Mouse (Mus musculus) urinary bladder, adult 18-20 months (tissue): Measurements from ENCODE around the gene Hectd2.
A peak's percentile ranks its signal among the peaks of the same experiment; 100 is the strongest.

Source experiments
- DNase-seq, 2 experiments: peaks; one replicate each; pipeline ENCODE4 v3.0.0; 2022; ENCODE audit warnings: low spot score in 2 of 2, mixed read lengths in 2 of 2

Gene Hectd2

DNA sequence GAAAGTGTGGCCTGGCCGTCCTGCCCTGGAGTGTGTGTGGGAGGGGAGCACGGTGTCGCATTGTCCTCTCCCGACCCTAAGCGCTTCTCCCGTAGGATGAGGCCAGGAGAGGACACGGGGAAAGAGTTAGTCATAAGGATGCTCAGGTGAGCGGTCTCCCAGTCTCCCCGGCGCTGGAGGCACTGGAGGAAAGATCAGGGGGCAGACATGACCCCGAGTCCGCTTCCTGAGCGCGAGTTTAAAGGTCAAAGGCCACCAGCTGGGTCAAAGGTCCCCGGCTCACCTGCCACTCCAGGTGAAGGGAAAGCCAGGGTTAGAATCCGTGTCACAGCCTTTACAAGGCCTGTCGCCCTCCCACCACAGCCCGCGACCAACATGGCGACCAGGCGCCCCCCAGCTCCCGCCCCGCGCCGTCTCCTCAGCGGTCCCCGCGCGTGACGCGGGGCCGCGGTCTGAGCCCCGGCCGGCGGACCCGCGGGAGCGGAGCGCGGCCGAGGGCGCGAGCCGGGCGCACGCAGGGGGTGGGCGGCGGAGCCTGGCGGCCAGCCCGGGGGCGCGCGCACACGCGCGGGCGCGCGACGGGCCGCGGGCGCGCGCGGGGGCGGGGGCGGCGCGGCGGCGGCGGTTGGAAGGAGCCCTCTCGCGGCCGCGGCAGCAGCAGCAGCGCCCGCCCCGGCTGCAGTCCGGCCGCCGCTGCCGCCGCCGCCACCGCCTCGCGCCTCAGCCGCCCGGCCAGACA, at the start of gene Hectd2:
TSS of gene Hectd2 (plus strand) at position 594 of the 739 bp plus-strand sequence.
- peak; percentile 46 to 49 for DNase-seq

DNA sequence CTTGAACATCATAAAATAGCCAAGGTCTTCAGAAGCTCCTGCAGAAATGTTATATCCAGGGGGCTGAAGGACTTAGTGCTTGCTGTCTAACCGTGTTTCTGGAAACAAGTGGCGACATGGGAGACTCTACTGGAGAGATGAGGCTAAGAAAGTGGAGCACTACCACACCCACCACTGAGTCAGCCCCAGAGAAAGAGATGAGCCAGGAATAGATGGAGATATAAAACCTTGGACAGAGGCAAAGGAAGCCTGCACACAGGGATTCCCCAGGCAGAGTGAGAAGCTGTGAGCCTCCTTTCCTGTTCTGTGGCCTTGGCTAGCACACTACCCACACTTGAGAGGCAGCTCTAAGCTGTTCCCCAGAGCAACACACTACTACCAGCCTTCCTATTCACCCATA, 49.7 kb upstream of the Hectd2 start:
- no peak for DNase-seq

GRCm38 (mm10) chr19:36511305-36511704, 43.1 kb upstream of the Hectd2 start:
- DNase-seq = no peak

DNA sequence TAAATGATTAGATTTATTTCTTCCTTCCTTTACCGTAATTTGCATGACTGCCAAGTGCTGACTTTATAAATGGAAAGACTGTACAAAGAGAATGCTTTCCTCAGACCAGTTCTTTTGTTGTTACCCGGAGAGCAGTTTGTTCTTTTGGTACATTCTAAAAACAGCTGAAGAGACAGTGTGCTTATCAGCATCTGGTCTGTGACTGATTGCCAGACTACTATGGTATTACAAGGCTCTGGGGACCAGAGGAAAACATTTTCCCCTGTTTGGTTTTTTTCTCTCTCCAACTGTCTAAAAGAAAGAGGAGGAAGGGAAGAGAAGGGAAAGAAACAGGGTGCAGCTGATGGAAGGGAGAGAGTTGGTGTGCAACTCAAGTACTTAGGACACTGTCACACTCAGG, 36.0 kb upstream of the Hectd2 start:
- no peak for DNase-seq

DNA sequence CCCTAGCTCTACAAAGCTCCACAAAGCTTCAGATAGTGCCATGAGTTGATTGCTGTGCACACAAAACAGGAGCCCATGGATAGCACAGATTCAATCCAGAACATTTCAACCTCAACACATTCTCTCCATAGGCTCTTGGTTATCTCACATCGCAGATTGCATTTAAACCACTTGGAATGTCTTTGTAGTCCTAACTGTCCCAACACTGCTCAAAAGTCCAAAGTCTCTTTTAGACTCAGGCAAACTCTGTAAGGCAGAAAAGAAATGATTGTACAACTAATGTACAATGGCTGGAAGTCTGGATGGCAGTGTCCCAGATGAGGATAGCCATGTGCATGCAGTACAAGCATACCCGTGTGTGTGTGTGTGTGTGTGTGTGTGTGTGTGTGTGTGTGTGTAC, 32.9 kb upstream of the Hectd2 start:
- no peak for DNase-seq

DNA sequence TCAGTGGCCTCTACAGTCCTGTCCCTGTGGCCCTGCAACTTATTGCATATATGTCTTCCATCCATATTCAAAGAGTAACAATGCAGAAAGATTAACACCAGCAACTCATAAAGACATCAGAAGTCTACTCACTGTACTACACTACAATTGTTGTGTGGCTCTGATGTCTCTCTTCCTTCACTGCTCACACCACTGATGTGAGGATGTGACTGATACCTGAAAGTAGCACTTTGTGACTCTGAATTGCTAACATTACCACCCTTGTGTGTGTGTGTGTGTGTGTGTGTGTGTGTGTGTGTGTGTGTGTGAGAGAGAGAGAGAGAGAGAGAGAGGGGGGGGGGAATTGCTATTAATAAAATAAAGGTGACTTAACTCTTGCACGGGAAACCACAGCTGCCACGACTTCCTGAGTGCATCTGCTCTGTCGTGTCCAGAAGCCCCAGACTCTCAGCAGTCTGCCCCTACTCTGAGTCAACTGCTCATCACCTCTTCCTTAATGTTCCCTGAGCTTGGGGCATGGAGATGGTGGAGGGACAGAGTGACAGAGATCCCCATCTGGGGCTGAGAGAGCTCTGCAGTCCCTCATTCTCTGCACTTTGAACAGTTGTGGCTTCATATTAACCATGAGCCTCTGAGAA, 31.8 kb upstream of the Hectd2 start:
- no peak for DNase-seq

GRCm38 (mm10) chr19:36525071-36525470, 29.4 kb upstream of the Hectd2 start:
- DNase-seq = no peak

GRCm38 (mm10) chr19:36533082-36533481, 21.4 kb upstream of the Hectd2 start:
- no peak for DNase-seq

GRCm38 (mm10) chr19:36534011-36534765, 20.3 kb upstream of the Hectd2 start:
- DNase-seq = no peak

DNA sequence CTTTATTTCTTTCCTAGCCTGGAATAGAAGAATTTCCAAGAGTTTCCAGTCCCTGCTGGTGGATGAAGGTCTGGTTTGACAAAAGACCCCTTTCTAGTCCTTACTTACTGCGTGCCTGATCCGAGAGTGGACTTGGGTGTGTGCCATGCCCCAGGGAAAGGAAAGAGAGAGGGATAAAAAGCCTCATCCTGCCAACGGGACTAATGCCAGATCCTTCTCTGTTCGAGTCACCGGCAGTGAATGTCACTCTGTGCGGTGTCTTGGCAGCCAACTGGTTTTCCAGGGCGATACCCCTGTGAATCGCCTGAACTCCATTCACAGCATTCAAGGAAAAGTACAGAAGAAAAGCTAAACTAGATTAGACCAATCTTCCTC, 19.7 kb upstream of the Hectd2 start:
- DNase-seq = no peak

GRCm38 (mm10) chr19:36535186-36535585, 19.3 kb upstream of the Hectd2 start:
- DNase-seq = no peak

DNA sequence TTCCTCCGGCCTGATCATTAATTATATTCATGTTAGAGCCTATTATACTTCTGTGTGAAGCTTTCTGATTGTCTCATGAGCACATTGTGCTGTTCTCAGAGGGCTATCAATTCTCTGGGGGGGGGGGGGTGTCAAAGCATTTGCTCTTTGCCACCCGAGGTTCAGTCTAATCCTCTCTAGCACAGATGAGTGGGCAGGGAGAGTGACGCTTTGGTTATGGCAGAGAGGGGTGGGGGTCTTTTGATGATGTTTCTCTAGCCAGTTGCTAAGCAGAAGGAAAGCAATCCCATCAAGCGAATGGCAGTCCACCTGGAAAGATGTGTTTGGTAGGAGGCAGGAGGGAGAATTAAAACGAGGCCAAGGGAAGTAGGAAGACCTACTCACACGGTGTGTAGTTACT, 18.6 kb upstream of the Hectd2 start:
- no peak for DNase-seq

DNA sequence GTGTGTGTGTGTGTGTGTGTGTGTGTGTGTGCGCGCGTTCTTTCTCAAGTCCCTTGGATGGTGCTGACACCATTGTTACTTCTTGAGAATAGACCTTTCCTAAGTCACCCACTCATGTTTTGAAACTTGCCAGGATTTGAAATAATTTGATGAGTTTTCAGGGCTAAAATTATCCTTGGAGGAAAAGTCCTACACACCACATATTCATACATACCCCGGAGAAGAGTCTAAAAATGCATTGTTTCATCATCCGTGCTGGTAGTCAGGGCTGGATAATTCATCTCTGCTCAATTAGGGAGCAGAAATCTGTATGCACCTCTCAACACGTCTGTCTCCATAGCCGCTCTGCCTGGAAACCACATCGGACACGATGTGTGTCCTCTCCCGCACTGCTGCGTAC, 17.5 kb upstream of the Hectd2 start:
- DNase-seq = no peak

DNA sequence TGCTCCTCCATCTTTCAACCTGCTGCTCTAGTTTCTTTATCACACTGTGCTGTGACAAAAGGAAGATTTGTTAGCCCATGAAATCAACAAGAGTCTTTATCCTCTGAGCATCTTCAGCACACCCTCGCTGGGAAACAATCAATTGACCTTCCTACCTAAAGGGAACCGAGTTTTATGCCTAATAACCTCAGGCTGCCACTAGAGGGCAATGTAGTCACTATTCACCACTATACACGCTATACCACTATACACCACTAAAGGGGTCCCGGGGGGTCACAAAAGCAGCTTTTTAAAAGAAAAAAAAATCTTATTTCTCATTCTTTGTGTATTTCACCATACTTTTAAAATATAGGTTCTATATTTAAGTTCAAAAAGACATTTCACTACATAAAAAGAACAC, 15.9 kb upstream of the Hectd2 start:
- no peak for DNase-seq

DNA sequence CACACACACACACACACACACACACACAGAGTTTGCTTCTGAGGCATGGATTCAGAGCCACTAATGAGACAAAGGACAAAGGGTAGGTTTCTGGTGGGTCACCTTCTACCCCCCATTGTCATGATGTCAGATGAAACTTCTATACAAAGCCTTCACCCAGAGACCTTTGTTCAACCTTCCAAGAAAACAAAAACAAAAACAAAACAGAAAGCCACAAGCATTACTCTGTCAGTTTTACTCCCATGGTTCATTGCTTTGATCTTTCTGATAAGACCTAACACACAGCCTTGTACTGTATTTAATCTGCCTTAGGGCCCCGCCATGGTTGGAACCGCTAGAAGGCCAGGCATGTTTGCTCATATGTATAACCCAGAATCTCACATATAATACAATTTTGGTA, 15.1 kb upstream of the Hectd2 start:
- DNase-seq = no peak

- no peak for DNase-seq
These were observed 14.3 kb upstream of the Hectd2 start for GRCm38 (mm10) chr19:36540012-36540606.

DNA sequence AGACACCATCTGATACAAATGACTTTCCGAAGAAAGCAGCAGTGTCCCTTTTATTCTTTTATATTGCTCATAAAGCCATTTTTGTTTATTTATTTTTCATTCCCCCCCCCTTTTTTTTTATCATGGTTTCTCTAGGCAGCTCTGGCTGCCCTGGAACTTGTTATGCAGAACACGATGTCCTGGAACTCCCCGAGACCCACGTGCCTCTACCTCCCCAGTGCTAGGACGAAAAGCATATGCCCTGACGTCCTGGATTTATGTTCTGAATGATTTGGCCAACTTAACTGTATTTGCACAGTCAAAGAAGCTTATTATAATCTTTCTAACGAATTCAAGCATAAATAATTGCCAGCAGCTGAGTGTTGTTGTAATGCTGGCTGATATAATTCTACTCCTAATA, 13.7 kb upstream of the Hectd2 start:
- no peak for DNase-seq

GRCm38 (mm10) chr19:36553561-36554045, 836 bp upstream of the Hectd2 start:
- no peak for DNase-seq

DNA sequence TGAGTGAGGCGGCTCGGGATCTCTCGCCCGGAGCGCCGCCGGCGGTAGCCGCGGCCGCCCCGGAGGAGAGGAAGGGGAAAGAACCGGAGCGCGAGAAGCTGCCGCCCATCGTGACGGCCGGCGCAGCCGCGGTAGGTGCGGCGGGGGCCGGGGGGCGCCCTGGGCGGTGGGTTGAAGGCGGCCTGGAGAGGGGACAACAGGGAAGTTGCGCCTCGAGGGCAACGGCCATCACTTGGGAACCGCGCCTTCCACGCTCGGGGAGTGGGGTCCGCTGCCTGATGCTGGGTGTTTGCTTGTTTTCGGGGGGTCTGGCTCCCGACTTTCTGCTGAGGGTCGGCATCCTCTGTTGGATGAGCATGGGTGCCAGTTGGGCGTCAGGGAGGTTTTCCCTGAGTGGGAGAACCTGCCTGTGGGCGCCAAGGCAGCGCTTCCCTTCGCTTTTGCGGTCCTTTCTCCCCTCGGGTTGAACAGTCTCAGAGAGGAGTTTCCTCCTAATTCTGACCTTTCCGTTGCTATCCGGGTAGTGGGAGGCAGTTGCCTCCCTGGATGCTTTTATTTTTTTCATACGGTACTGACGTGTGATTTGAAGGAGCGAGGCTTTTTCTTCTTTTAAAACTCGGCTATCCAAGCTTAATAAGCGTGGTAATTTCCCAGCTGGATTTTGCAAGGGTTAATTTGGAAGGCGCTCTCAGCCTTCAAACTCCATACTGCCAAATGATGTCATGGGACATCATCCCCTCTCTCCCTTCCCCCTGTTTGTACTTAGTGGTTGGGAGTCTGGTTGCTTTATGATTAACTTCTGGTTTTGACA, 551 bp downstream of the Hectd2 start:
- DNase-seq = peak; percentile 12 to 55

- no peak for DNase-seq
These were observed 4.9 kb downstream of the Hectd2 start for GRCm38 (mm10) chr19:36559331-36559730.

DNA sequence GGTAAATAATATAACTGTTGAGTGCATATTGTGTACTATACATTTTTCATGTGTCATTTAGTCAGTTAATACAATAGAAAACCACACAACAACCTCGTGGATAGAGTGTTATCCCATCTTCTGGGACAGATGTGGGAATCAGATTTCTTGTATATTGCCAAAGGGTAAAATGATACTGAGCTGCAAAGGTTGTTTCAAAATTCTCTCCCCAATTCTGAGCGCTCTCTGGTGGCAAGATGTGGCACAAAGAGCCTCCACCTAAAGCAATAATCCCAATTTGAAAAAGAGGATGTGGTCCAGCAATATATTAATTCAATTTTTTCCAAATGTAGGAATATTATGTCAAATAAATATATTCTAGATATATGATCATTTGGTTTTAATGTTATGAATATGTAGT, 5.7 kb downstream of the Hectd2 start:
- no peak for DNase-seq
